8 mouse cellular contexts compared by ENCODE assay signal in genomic region chr7:100371495-100372451, GRCm38 (mm10). TPM values are rescaled to one million over a fixed set of nuclear protein-coding genes. Genes with fewer than 3 reads are reported as not detected.
A peak's percentile ranks its signal among the peaks of the same experiment; 100 is the strongest.
DNase-seq lines count a peak whose midpoint lies in the region; ATAC-seq and TF ChIP-seq lines count a peak whose summit lies in the region.

TSS of gene C2cd3 (plus strand) at chr7:100372233.
TSS of gene Ppme1 (minus strand) at chr7:100372307.

- H3K36me3 ChIP-seq in hindbrain, postnatal 0 days (ENCODE audit: insufficient read depth, low read length), result no peaks in the 10 kb centered on the region; the same call in 1 of the 2 replicates

- ATAC-seq in common myeloid progenitor, adult 5-6 weeks (replicated peaks; ENCODE audit: low read depth, poor library complexity, severe bottlenecking), result peak; percentile 97
- ATAC-seq in hindbrain, postnatal 0 days, result peak; percentile 99
- ATAC-seq in megakaryocyte, adult 5-6 weeks (ENCODE audit: poor library complexity, severe bottlenecking), result peak; percentile 97

- H3K9ac ChIP-seq in hindbrain, postnatal 0 days (replicated peaks; ENCODE audit: low read length), result peak within 1 kb of the TSS; percentile 84

- H3K4me2 ChIP-seq in hindbrain, postnatal 0 days (ENCODE audit: low read depth, low read length), result peak within 1 kb of the TSS; percentile 68

- no peaks in the 10 kb centered on the region for H3K27me3 ChIP-seq in hindbrain, postnatal 0 days (ENCODE audit: insufficient read depth, low read length)

- peak; percentile 72 for TF ChIP-seq CTCF in gastrocnemius, adult 2 months (IDR thresholded peaks at IDR 0.05)
- peak; percentile 81 for TF ChIP-seq CTCF in hindbrain, postnatal 0 days (IDR thresholded peaks at IDR 0.05; ENCODE audit: low read depth)
- peak; percentile 50 for TF ChIP-seq CTCF in left cerebral cortex, adult 2 months (IDR thresholded peaks at IDR 0.05)

- peaks cover 20% of the 10 kb centered on the region for H3K4me1 ChIP-seq in hindbrain, postnatal 0 days (ENCODE audit: insufficient read depth, low read length)

- H3K4me3 ChIP-seq in gastrocnemius, adult 2 months, result peak within 1 kb of the TSS; percentile 96
- H3K4me3 ChIP-seq in hindbrain, postnatal 0 days (ENCODE audit: low read length), result peak within 1 kb of the TSS; percentile 63
- H3K4me3 ChIP-seq in left cerebral cortex, adult 2 months, result peak within 1 kb of the TSS; percentile 96

- WGBS in hindbrain, postnatal 0 days, result under 1% methylated on average over 54 of the region's 54 CpGs

- DNase-seq in ZHBTc4 (ENCODE audit: low read depth, low spot score), result peak; percentile 100
- DNase-seq in gastrocnemius, adult 2 months, result peak; percentile 99
- DNase-seq in hindbrain, postnatal 0 days (ENCODE audit: low spot score), result peak; percentile 100
- peak; percentile 98 for DNase-seq in left cerebral cortex, adult 2 months (ENCODE audit: extremely low spot score in 1 of 2, low spot score in 2 of 2)
- peak; percentile 98 to 99 for DNase-seq in right cerebral cortex, adult 2 months (ENCODE audit: low spot score in 2 of 2)
- DNase-seq in urinary bladder, postnatal 14 days (ENCODE audit: low spot score), result peak; percentile 99

- intact Hi-C loops in gastrocnemius, adult 2 months (cut with DNase I), result no loop called here
- intact Hi-C loops in left cerebral cortex, adult 2 months (cut with DNase I), result loop anchor here (10.0 kb wide), 1 partner anchor 233 kb away; the partner anchor contains the start of genes Mrpl48 and Rab6a

- H3K9me3 ChIP-seq in hindbrain, postnatal 0 days (ENCODE audit: low read length), result no peaks in the 10 kb centered on the region

- peak within 1 kb of the TSS; percentile 95 for H3K27ac ChIP-seq in gastrocnemius, adult 2 months
- H3K27ac ChIP-seq in hindbrain, postnatal 0 days, result peak within 1 kb of the TSS; percentile 85
- peak within 1 kb of the TSS; percentile 93 for H3K27ac ChIP-seq in left cerebral cortex, adult 2 months

RNA-seq across cellular contexts. Expression of gene C2cd3, which starts in this region (rescaled TPM):
- total RNA-seq in common myeloid progenitor, adult 5-6 weeks (2017), result 36.2 and 46.9 TPM in 2 replicates
- total RNA-seq in gastrocnemius, adult 2 months (2021), result 1 to 10 TPM; 4.8 to 7.2 TPM
- total RNA-seq in hindbrain, postnatal 0 days (2014; rRNA removed), result 18.2 and 18.3 TPM in 2 replicates
- 9.2 and 9.8 TPM in 2 replicates for polyA plus RNA-seq in hindbrain, postnatal 0 days (2015; fragmentation: Nextera tagmentation; extraction: Ambion mirVana)
- total RNA-seq in left cerebral cortex, adult 2 months (2021), result 10 to 100 TPM; 25.3 to 28.8 TPM
- total RNA-seq in megakaryocyte, adult 5-6 weeks (2015), result 51.1 and 55.6 TPM in 2 replicates
- total RNA-seq in megakaryocyte, adult 5-6 weeks (2017), result 21.0 and 24.1 TPM in 2 replicates

RNA-seq across cellular contexts. Expression of gene Ppme1, which starts in this region (rescaled TPM):
- total RNA-seq in common myeloid progenitor, adult 5-6 weeks (2017), result 25.9 and 29.5 TPM in 2 replicates
- 10 to 100 TPM; 25.1 to 26.6 TPM for total RNA-seq in gastrocnemius, adult 2 months (2021)
- total RNA-seq in hindbrain, postnatal 0 days (2014; rRNA removed), result 133 and 155 TPM in 2 replicates
- polyA plus RNA-seq in hindbrain, postnatal 0 days (2015; fragmentation: Nextera tagmentation; extraction: Ambion mirVana), result 122 and 138 TPM in 2 replicates
- total RNA-seq in left cerebral cortex, adult 2 months (2021), result 100 to 1,000 TPM; 220 to 230 TPM
- 10.6 and 12.9 TPM in 2 replicates for total RNA-seq in megakaryocyte, adult 5-6 weeks (2015)
- 19.9 and 27.5 TPM in 2 replicates for total RNA-seq in megakaryocyte, adult 5-6 weeks (2017)

Comparison
In these comparisons a context has a peak if more than half of its experiments do, and no peak if none do; other contexts are left out.
1. Peak in every context shown above with its lines: DNase-seq, ATAC-seq, H3K4me3 ChIP-seq and H3K27ac ChIP-seq.